Mouse (Mus musculus) splenic B cell, adult 2 months (primary cell): ENCODE measurements at regions not wholly inside any gene's neighbourhood (a gene's known extent, or its start where the extent isn't known, plus 50 kb on each side); places are given as distances from the start of the nearest gene placed in this dataset.

Experiments
- DNase-seq: peaks from one replicate; pipeline ENCODE4 v3.0.0-alpha.2; 2011; ENCODE audit warnings: low read depth, low spot score
- H3K27me3 ChIP-seq: 2 replicates; pipeline ENCODE4 v1.6.1; 2012; ENCODE audit warnings: mild to moderate bottlenecking, low read length, moderate library complexity, mixed read lengths; ENCODE audit not compliant: control insufficient read depth, poor library complexity, insufficient read depth, severe bottlenecking
- H3K36me3 ChIP-seq: 2 replicates; pipeline ENCODE4 v1.6.1; 2012; ENCODE audit warnings: mild to moderate bottlenecking, low read length, moderate library complexity, mixed read lengths; ENCODE audit not compliant: control insufficient read depth, poor library complexity, insufficient read depth, severe bottlenecking

GRCm38 (mm10) chr16:55733751-55734150 lies 104.9 kb downstream of the Nfkbiz start:
- H3K27me3 ChIP-seq: no peaks in the 10 kb centered on the region
- H3K36me3 ChIP-seq: no peaks in the 10 kb centered on the region
- no peak for DNase-seq

GRCm38 (mm10) chr16:55731003-55731402 lies 107.7 kb downstream of the Nfkbiz start:
- no peaks in the 10 kb centered on the region for H3K27me3 ChIP-seq
- H3K36me3 ChIP-seq: no peaks in the 10 kb centered on the region
- no peak for DNase-seq

GRCm38 (mm10) chr16:55726538-55726937 lies 112.2 kb downstream of the Nfkbiz start:
- DNase-seq: no peak
- no peaks in the 10 kb centered on the region for H3K27me3 ChIP-seq
- no peaks in the 10 kb centered on the region for H3K36me3 ChIP-seq

GRCm38 (mm10) chr16:55720430-55720829 lies 118.3 kb downstream of the Nfkbiz start:
- Histone ChIP-seq H3K27me3 (no peaks in the 10 kb centered on the region), H3K36me3 (no peaks in the 10 kb centered on the region)
- DNase-seq: no peak

GRCm38 (mm10) chr16:55710017-55710416 lies 128.7 kb downstream of the Nfkbiz start:
- DNase-seq: no peak
- H3K36me3 ChIP-seq: no peaks in the 10 kb centered on the region
- no peaks in the 10 kb centered on the region; the same call in 1 of the 2 replicates for H3K27me3 ChIP-seq

GRCm38 (mm10) chr16:55706502-55706901 lies 132.2 kb downstream of the Nfkbiz start:
- Histone ChIP-seq H3K36me3 (no peaks in the 10 kb centered on the region), H3K27me3 (no peaks in the 10 kb centered on the region; the same call in 1 of the 2 replicates)

GRCm38 (mm10) chr16:55698489-55698892 lies 140.2 kb downstream of the Nfkbiz start:
- Histone ChIP-seq H3K27me3 (no peaks in the 10 kb centered on the region), H3K36me3 (no peaks in the 10 kb centered on the region)
- DNase-seq: peak; percentile 62

More at GRCm38 (mm10) chr16:55706502-55706901, 132.2 kb downstream of the Nfkbiz start:
- DNase-seq: no peak

GRCm38 (mm10) chr16:55691069-55691468 lies 147.6 kb downstream of the Nfkbiz start:
- peak; percentile 24 for DNase-seq
- Histone ChIP-seq H3K36me3 (no peaks in the 10 kb centered on the region), H3K27me3 (no peaks in the 10 kb centered on the region)

GRCm38 (mm10) chr16:55663946-55664345 lies 174.8 kb downstream of the Nfkbiz start:
- Histone ChIP-seq H3K27me3 (no peaks in the 10 kb centered on the region), H3K36me3 (no peaks in the 10 kb centered on the region)
- DNase-seq: no peak

- DNase-seq: peak; percentile 82
- Histone ChIP-seq H3K27me3 (no peaks in the 10 kb centered on the region), H3K36me3 (no peaks in the 10 kb centered on the region)
These were observed 201.8 kb downstream of the Nfkbiz start for GRCm38 (mm10) chr16:55636667-55637450.

GRCm38 (mm10) chr16:55636224-55636623 lies 202.5 kb downstream of the Nfkbiz start:
- no peaks in the 10 kb centered on the region for H3K36me3 ChIP-seq
- no peak for DNase-seq
- H3K27me3 ChIP-seq: no peaks in the 10 kb centered on the region

- DNase-seq: no peak
- H3K36me3 ChIP-seq: no peaks in the 10 kb centered on the region
- H3K27me3 ChIP-seq: no peaks in the 10 kb centered on the region
These were observed 204.0 kb downstream of the Nfkbiz start for GRCm38 (mm10) chr16:55634691-55635090.

- no peaks in the 10 kb centered on the region for H3K36me3 ChIP-seq
- DNase-seq: no peak
- no peaks in the 10 kb centered on the region for H3K27me3 ChIP-seq
These were observed 206.5 kb downstream of the Nfkbiz start for GRCm38 (mm10) chr16:55632220-55632619.

GRCm38 (mm10) chr16:55631637-55632036 lies 207.1 kb downstream of the Nfkbiz start:
- no peaks in the 10 kb centered on the region for H3K36me3 ChIP-seq
- DNase-seq: no peak
- no peaks in the 10 kb centered on the region for H3K27me3 ChIP-seq

GRCm38 (mm10) chr16:55631048-55631447 lies 207.7 kb downstream of the Nfkbiz start:
- no peaks in the 10 kb centered on the region for H3K36me3 ChIP-seq
- DNase-seq: no peak
- H3K27me3 ChIP-seq: no peaks in the 10 kb centered on the region

- DNase-seq: no peak
These were observed 211.2 kb downstream of the Nfkbiz start for GRCm38 (mm10) chr16:55627531-55627930.

More at GRCm38 (mm10) chr16:55627531-55627930, 211.2 kb downstream of the Nfkbiz start:
- no peaks in the 10 kb centered on the region for H3K36me3 ChIP-seq
- H3K27me3 ChIP-seq: no peaks in the 10 kb centered on the region
